Mouse (Mus musculus) ES-Bruce4 (cell line): Measurements from ENCODE around the gene Cip2a.

Experiments
- CTCF ChIP-seq: IDR thresholded peaks from one replicate; pipeline ENCODE4 v1.8.1; 2011; ENCODE audit warnings: low read depth, low read length
- EP300 ChIP-seq: IDR thresholded peaks from 2 replicates; pipeline ENCODE4 v1.6.1; 2011; ENCODE audit warnings: low read depth, low read length; ENCODE audit not compliant: insufficient read depth
- POLR2A ChIP-seq: IDR thresholded peaks from one replicate; pipeline ENCODE4 v1.8.1; 2011; ENCODE audit warnings: low read length; ENCODE audit not compliant: insufficient read depth

DNA sequence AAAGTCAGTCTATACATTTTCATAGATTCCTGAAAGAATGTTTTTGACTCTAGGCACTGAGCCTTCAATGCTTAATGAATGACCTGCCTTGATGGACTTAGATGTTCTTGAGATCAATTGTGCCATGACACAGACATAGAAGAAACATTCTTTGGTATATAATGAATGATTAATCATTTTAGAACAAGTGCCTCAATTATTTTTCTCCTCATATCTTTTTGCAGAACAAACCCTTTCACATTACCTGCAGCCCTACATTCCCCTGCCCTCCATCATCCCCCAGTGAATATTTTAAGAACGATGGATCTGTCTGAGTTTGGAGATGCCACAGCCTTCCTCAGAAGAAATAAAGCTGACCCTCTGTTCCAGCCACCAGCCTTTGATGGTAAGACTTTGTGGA, 63.2 kb downstream of the Cip2a start, which contains the start of gene Myh15:
- no peak for TF ChIP-seq POLR2A
- TF ChIP-seq CTCF: no peak
- TF ChIP-seq EP300: no peak
